In the genomic region with DNA sequence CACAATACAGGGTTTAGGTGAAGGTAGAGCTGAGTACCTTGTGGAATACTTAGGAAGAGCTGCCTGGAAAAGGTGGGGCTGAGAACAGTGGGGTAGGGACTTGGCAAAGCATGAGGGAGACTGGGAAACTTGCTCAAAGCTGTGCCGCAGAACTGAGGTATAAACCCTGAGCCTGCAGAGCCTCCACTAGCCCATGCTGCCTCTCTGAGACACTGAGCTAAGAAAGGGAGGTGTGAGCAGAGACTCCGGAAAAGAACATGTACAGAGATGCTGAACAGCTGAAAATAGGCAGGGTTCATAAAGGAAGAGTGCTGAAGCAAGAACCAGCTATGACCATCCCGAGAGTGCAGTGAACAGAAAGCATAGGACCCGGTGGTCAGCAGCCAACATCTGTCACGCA, we compare ENCODE assay signal across 13 mouse cellular contexts.
DNase-seq lines count a peak whose midpoint lies in the region; ATAC-seq lines count a peak whose summit lies in the region.
"Had no signal": no experiment of that assay in that cellular context is flagged by ENCODE, and none has a peak within 500 bp of the region (broad histone marks: within the 10 kb centered on the region; RNA-seq: fewer than 3 reads in every experiment).

No protein-coding gene starts in this region.

- no peaks in the 10 kb centered on the region for H3K9me3 ChIP-seq in heart, embryonic 10.5 days
- no peaks in the 10 kb centered on the region for H3K9me3 ChIP-seq in kidney, embryonic 15.5 days (replicated peaks)
- H3K9me3 ChIP-seq in forebrain, embryonic 15.5 days: no peaks in the 10 kb centered on the region
- H3K9me3 ChIP-seq in neural tube, embryonic 13.5 days: no peaks in the 10 kb centered on the region

- H3K4me3 ChIP-seq in heart, embryonic 10.5 days: no peak overlapping the region
- H3K4me3 ChIP-seq in kidney, embryonic 15.5 days (replicated peaks): no peak overlapping the region
- no peak overlapping the region for H3K4me3 ChIP-seq in forebrain, embryonic 15.5 days
- no peak overlapping the region for H3K4me3 ChIP-seq in neural tube, embryonic 13.5 days

- intact Hi-C loops in heart, postnatal 14 days (cut with DNase I): no loop called here

- peak overlapping the region; percentile 77 for H3K27ac ChIP-seq in heart, embryonic 10.5 days
- 0 out of 2 replicates have a peak overlapping the region, but pooled peaks have one; percentile 7 for H3K27ac ChIP-seq in kidney, embryonic 15.5 days
- H3K27ac ChIP-seq in forebrain, embryonic 15.5 days (replicated peaks): peak overlapping the region; percentile 58
- H3K27ac ChIP-seq in neural tube, embryonic 13.5 days (replicated peaks): peak overlapping the region; percentile 73
- H3K27ac ChIP-seq: liver, embryonic 14.5 days had no signal

- H3K27me3 ChIP-seq in heart, embryonic 10.5 days (ENCODE audit: insufficient read depth, poor library complexity, severe bottlenecking): no peaks in the 10 kb centered on the region
- H3K27me3 ChIP-seq in kidney, embryonic 15.5 days: no peaks in the 10 kb centered on the region
- no peaks in the 10 kb centered on the region for H3K27me3 ChIP-seq in forebrain, embryonic 15.5 days
- no peaks in the 10 kb centered on the region for H3K27me3 ChIP-seq in neural tube, embryonic 13.5 days

- WGBS in heart, embryonic 10.5 days: 74% methylated on average over 5 of the region's 5 CpGs
- WGBS in kidney, embryonic 15.5 days: 71% methylated on average over 5 of the region's 5 CpGs
- 68% methylated on average over 5 of the region's 5 CpGs for WGBS in forebrain, embryonic 15.5 days
- WGBS in neural tube, embryonic 13.5 days: 59% methylated on average over 5 of the region's 5 CpGs

- H3K36me3 ChIP-seq in heart, embryonic 10.5 days: no peaks in the 10 kb centered on the region
- H3K36me3 ChIP-seq in kidney, embryonic 15.5 days: no peaks in the 10 kb centered on the region
- H3K36me3 ChIP-seq in forebrain, embryonic 15.5 days: no peaks in the 10 kb centered on the region
- H3K36me3 ChIP-seq in neural tube, embryonic 13.5 days: no peaks in the 10 kb centered on the region

- no peak overlapping the region for H3K4me2 ChIP-seq in kidney, embryonic 15.5 days
- H3K4me2 ChIP-seq in forebrain, embryonic 15.5 days (replicated peaks): no peak overlapping the region
- H3K4me2 ChIP-seq in neural tube, embryonic 13.5 days: no peak overlapping the region

- peaks cover 85% of the 10 kb centered on the region for H3K4me1 ChIP-seq in heart, embryonic 10.5 days
- H3K4me1 ChIP-seq in kidney, embryonic 15.5 days: peaks cover 63% of the 10 kb centered on the region
- peaks cover 83% of the 10 kb centered on the region for H3K4me1 ChIP-seq in forebrain, embryonic 15.5 days
- peaks cover 96% of the 10 kb centered on the region for H3K4me1 ChIP-seq in neural tube, embryonic 13.5 days (replicated peaks)

- no peak overlapping the region for H3K9ac ChIP-seq in kidney, embryonic 15.5 days
- no peak overlapping the region for H3K9ac ChIP-seq in forebrain, embryonic 15.5 days (replicated peaks)
- no peak overlapping the region for H3K9ac ChIP-seq in neural tube, embryonic 13.5 days
- H3K9ac ChIP-seq: liver, embryonic 14.5 days had no signal

- ATAC-seq in kidney, embryonic 15.5 days (replicated peaks; ENCODE audit: low FRiP score): no peak
- ATAC-seq in forebrain, embryonic 15.5 days (replicated peaks): peak; percentile 14; the same call in 1 of the 2 replicates
- no peak for ATAC-seq in neural tube, embryonic 13.5 days (ENCODE audit: low read depth)
- ATAC-seq: intestine, embryonic 16.5 days had no signal

- DNase-seq in heart, embryonic 10.5 days (ENCODE audit: low spot score): no peak
- DNase-seq in heart, postnatal 14 days: no peak
- no peak for DNase-seq in kidney, adult 18-20 months
- DNase-seq in urinary bladder, postnatal 36 days (ENCODE audit: low spot score in 2 of 2): no peak
- DNase-seq in thymus, adult 18-20 months: no peak
- DNase-seq: cerebellum, adult 18-20 months; kidney, postnatal 14 days; lung, postnatal 10 days had no signal

Comparison
In these comparisons a context has a peak if more than half of its experiments do, and no peak if none do; other contexts are left out.
1. H3K27ac ChIP-seq: peak in every context shown above with its lines; median percentile 77 in heart, embryonic 10.5 days; 73 in neural tube, embryonic 13.5 days; 58 in forebrain, embryonic 15.5 days; 7 in kidney, embryonic 15.5 days.